Mouse (Mus musculus): Measurements from ENCODE around the gene St8sia4.

Gene St8sia4

GRCm38 (mm10) chr1:95591101-95591500 lies 76.3 kb downstream of the St8sia4 start:
- DNase-seq: no peak

GRCm38 (mm10) chr1:95590108-95590507 lies 77.3 kb downstream of the St8sia4 start:
- DNase-seq: peak; percentile 2 to 3

DNA sequence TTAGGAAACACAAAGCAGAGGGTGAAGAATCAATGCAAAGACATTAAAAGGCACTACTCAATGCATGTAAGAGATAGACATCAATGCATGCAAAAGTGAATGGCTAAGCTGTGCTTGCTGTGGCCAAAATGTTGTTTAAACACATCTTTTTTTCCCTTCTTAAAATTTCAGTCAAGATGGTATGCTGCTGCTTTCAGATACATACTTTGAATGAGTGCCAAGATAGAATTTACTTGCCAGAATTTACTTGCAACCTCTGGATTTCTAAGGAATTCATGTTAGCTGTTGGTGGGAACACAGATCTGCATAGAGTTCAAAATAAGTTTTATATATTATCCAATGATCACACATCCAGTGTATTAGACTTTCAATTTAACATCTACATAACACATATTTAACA lies 77.9 kb downstream of the St8sia4 start:
- DNase-seq: no peak

GRCm38 (mm10) chr1:95583310-95583709 lies 84.1 kb downstream of the St8sia4 start:
- DNase-seq: no peak

GRCm38 (mm10) chr1:95582264-95582663 lies 85.1 kb downstream of the St8sia4 start:
- DNase-seq: no peak

DNA sequence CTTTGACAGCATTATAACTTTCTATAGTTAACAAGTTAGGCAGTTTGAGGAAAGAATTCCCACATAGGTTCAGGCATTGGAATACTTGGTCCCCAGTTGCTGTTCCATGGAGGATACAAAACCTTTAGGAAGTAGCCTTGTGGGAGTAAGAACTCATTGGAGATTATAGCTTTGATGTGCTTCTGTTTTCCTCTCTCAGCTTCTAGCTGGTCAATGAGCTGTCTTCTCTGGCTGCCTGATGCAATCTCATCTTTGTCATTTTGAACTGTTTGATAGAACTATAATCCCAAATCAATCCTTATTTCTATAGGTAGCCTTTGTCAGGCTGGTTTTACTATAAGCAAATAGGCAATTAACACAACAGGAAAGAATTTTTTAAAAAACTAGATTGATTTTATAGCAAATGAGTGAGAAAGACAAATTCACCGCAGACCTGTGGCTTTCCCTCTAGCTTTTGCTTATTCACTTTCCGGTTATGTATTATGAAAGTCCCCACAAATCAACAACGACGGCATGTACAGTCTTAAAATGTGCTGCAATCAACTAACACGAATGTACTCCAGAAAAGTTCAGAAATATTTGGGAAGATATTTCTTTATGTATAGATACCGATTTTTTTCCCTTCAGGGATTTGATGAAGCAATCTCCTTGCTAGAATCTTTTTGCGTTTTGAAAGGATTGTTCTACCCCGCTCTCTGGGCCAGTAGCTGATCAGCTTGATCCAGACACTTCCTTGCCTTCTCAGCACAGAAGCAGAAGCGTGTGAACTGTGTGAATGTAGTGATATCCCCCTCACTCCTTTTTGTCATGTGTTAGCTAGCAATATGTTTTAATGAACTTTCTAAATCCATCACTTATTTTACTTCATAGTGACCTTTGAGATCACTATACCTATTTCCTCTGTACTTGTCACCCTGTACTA lies 94.5 kb downstream of the St8sia4 start:
- no peak for DNase-seq

DNA sequence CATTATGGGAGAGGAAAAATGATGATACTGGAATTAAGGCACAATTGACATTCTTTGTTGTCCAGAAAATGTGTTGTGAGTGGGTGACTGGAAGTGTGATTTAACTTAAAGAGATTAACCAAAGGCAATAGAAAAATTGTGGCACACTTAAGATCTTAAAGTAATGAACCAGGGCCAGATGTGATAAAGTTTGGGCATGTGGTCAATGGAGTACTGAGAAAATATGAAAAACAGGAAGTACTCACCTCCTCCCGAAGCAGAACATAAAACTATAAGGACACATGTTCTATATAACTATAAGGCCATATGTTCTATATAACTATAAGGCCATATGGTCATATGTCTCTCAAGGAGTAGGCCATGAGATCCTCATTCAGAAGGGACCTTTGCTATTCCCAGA lies 96.3 kb downstream of the St8sia4 start:
- no peak for DNase-seq

- DNase-seq: peak in 1 of 2 experiments; percentile 32
Observed at GRCm38 (mm10) chr1:95554556-95554955, 112.8 kb downstream of the St8sia4 start.

DNA sequence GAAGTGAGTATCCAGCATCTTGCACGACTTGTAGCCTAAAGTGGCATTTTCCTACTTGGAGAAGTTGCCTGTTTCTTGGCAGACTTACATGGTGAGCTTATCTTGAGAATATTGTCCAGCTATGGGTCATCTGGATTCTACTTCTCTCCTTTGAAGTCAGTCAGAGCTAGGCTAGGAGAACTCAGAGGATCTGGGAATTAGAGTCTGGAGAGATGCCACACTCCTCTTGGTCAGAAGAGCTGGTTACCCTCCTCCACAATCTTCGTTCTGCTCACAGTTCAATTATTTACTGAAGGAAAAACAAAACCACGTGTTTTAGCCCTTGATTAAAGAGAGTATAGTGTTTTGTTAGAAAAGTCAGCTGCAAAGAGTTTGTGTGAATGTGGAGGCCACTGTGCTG lies 125.9 kb downstream of the St8sia4 start:
- DNase-seq: no peak

All from cerebellum, postnatal 10 days (tissue).